ENCODE assay signal across 10 mouse cellular contexts in genomic region chr8:47243631-47244030, GRCm38 (mm10).
DNase-seq lines count a peak whose midpoint lies in the region; ATAC-seq and TF ChIP-seq lines count a peak whose summit lies in the region.
"Had no signal": no experiment of that assay in that cellular context is flagged by ENCODE, and none has a peak within 500 bp of the region (broad histone marks: within the 10 kb centered on the region; RNA-seq: fewer than 3 reads in every experiment).

No protein-coding gene starts in this region.

- DNase-seq in cerebellum, adult 9-11 months = peak; percentile 29
- DNase-seq in cerebellum, postnatal 4 days (ENCODE audit: low spot score in 2 of 2) = no peak
- no peak for DNase-seq in lung, embryonic 14.5 days
- DNase-seq in lung, postnatal 36 days = no peak
- no peak for DNase-seq in ovary, postnatal 10 days (ENCODE audit: low spot score)
- DNase-seq in MN1 (ENCODE audit: low spot score) = no peak

- no peak for TF ChIP-seq CTCF in lung, embryonic 14.5 days (IDR thresholded peaks at IDR 0.05; ENCODE audit: low read depth)

- no peaks in the 10 kb centered on the region for H3K9me3 ChIP-seq in lung, embryonic 14.5 days (ENCODE audit: low read depth, low read length)
- H3K9me3 ChIP-seq in hindbrain, embryonic 15.5 days = no peaks in the 10 kb centered on the region
- no peaks in the 10 kb centered on the region for H3K9me3 ChIP-seq in neural tube, embryonic 15.5 days (replicated peaks)
- H3K9me3 ChIP-seq: heart, embryonic 10.5 days had no signal

- WGBS in lung, embryonic 14.5 days = 57% methylated on average over 12 of the region's 12 CpGs
- WGBS in hindbrain, embryonic 15.5 days = 35% methylated on average over 12 of the region's 12 CpGs
- 30% methylated on average over 12 of the region's 12 CpGs for WGBS in neural tube, embryonic 15.5 days

- peak overlapping the region; percentile 65 for H3K4me2 ChIP-seq in lung, embryonic 14.5 days
- H3K4me2 ChIP-seq in hindbrain, embryonic 15.5 days = peak overlapping the region; percentile 62
- peak overlapping the region; percentile 62 for H3K4me2 ChIP-seq in neural tube, embryonic 15.5 days

- H3K4me1 ChIP-seq in lung, embryonic 14.5 days (ENCODE audit: insufficient read depth) = peaks cover 20% of the 10 kb centered on the region
- peaks cover 60% of the 10 kb centered on the region for H3K4me1 ChIP-seq in hindbrain, embryonic 15.5 days (replicated peaks)
- H3K4me1 ChIP-seq in neural tube, embryonic 15.5 days = peaks cover 54% of the 10 kb centered on the region

- H3K4me3 ChIP-seq in lung, embryonic 14.5 days (ENCODE audit: low read depth, low read length) = 0 out of 2 replicates have a peak overlapping the region, but pooled peaks have one; percentile 32
- H3K4me3 ChIP-seq in hindbrain, embryonic 15.5 days = peak overlapping the region; percentile 36
- H3K4me3 ChIP-seq in neural tube, embryonic 15.5 days (replicated peaks) = peak overlapping the region; percentile 40

- H3K27me3 ChIP-seq in lung, embryonic 14.5 days (ENCODE audit: insufficient read depth, low read length) = no peaks in the 10 kb centered on the region
- H3K27me3 ChIP-seq in hindbrain, embryonic 15.5 days = no peaks in the 10 kb centered on the region
- H3K27me3 ChIP-seq in neural tube, embryonic 15.5 days (replicated peaks) = no peaks in the 10 kb centered on the region
- H3K27me3 ChIP-seq: Patski had no signal

- H3K27ac ChIP-seq in lung, embryonic 14.5 days (ENCODE audit: low read depth) = peak overlapping the region; percentile 58
- peak overlapping the region; percentile 83 for H3K27ac ChIP-seq in hindbrain, embryonic 15.5 days (replicated peaks)
- H3K27ac ChIP-seq in neural tube, embryonic 15.5 days (replicated peaks) = peak overlapping the region; percentile 87
- H3K27ac ChIP-seq: heart, embryonic 10.5 days had no signal

- no peak overlapping the region for H3K9ac ChIP-seq in lung, embryonic 14.5 days
- 0 out of 2 replicates have a peak overlapping the region, but pooled peaks have one; percentile 13 for H3K9ac ChIP-seq in hindbrain, embryonic 15.5 days
- peak overlapping the region; percentile 23 for H3K9ac ChIP-seq in neural tube, embryonic 15.5 days (replicated peaks)

- ATAC-seq in lung, embryonic 14.5 days (ENCODE audit: insufficient read depth) = no peak
- no peak for ATAC-seq in hindbrain, embryonic 15.5 days (ENCODE audit: low FRiP score, low read depth)
- no peak for ATAC-seq in neural tube, embryonic 15.5 days (ENCODE audit: low FRiP score)
- ATAC-seq: Patski had no signal

- no peaks in the 10 kb centered on the region for H3K36me3 ChIP-seq in lung, embryonic 14.5 days (ENCODE audit: insufficient read depth)
- H3K36me3 ChIP-seq in hindbrain, embryonic 15.5 days = no peaks in the 10 kb centered on the region
- no peaks in the 10 kb centered on the region for H3K36me3 ChIP-seq in neural tube, embryonic 15.5 days
- H3K36me3 ChIP-seq: heart, embryonic 10.5 days had no signal
